Mouse (Mus musculus) kidney, postnatal 10 days (tissue): ENCODE measurements around the gene Irak3.
A peak's percentile ranks its signal among the peaks of the same experiment; 100 is the strongest.
"Not testable (repeated sequence)": the region's sequence is repeated elsewhere in the genome, so short reads cannot be mapped to it uniquely, and the experiment has no call there.

Experiments used
- DNase-seq: peaks from one replicate; pipeline ENCODE4 v3.0.0; 2021; ENCODE audit warnings: mixed read lengths

Gene Irak3

DNA sequence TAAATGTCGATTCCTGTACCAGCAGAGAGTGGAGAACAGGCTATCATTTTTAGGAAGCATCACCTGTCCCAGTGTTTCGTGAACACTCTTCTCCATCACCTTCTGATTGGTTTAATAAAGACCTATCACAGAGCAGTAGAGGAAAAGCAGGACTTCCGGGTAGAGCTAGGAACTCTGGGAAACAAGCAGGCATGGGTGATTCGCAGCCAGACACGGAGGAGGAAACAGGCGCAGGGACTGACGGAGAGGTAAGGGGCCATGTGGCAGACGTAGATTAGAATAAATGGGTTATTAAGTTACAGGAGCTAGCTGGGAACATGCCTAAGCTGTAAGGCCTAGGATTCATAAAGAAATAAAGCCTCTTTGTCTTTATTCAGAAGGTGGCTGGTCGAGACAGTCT lies 41.4 kb downstream of the Irak3 start:
- DNase-seq: no peak

DNA sequence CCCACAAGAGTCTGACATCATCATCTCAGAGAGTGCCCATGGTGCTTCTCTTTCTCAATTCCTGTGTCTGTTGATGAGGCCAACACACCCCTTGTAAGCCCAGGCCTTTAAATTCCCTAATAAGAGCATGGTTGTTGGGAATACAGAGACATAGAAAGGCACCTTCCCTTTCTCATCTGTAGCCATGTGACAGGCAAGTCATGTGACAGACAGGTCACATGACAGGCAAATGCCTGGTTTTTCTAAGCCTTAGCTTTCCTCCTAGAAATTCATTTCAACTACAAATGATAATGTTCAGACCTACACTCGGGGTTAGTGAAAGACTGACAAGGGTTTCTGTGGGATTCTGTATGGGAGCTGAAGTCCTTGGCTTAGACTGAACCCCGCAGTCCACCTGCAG lies 48.0 kb downstream of the Irak3 start:
- DNase-seq: no peak

DNA sequence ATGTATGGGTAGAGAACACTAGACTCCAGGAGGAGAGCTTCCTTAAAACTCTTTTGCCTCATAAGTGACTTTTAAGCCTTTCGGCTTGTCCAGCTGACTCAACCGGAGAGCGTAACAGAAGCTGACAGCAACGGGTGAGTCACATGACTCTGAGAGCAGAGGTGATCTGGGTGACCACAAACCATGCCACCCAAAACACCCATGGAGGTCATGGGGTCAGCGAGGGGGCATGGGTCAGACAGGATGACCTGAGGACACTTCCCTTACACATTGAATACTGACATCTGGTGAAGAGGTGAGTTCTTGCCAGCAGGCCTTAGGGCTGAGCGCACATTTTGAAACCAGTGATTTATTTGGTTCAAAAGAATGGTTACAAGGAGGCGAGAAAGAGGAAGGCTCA lies 50.3 kb downstream of the Irak3 start:
- no peak for DNase-seq

DNA sequence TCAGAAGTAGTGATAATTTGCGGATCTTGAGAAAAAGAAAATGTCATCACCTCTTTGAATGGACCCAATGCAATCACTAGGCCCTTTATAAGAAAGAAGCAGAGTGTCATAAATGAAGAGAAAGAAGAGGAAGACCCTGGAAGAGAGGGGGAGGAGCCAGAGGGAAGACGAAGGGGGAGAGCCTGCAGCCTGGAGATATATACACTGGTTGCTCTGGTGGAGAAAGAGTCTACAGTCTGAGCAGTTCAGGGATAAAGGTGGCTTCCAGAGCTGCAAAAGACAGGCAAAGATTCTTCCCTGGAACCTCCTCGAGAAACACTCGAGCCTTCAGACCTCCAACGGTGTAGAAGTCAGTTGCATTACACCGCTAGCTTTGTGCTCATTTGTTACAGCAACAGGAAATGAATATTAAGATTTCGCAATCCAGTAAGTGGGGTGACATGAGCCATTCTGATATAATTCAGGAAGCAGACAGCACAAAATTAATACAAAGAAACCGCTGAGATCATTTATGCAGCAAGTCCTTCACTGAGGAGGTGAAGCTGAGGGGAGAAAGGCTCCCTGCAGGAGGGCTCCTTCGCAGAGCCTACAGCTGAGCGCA lies 60.9 kb downstream of the Irak3 start:
- DNase-seq: no peak

DNA sequence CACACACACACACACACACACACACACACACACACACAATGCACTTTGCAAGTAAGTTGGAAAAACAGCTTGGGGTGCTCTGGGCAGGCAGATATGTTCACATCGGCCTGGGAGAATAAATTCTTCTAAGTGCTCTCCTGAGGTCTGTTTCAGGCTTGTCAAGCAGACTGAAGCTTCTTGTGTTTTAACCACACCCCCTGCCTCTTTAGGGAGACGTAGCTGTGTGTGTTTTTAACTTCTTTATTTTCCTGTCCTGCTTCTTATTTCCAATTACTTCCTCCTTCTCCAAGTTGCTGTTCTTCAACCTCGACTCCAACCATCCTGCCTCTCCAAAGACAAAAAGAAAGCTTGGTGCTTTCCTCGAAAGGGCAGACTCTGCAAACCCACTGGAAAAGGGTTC lies 61.7 kb downstream of the Irak3 start:
- DNase-seq: no peak

DNA sequence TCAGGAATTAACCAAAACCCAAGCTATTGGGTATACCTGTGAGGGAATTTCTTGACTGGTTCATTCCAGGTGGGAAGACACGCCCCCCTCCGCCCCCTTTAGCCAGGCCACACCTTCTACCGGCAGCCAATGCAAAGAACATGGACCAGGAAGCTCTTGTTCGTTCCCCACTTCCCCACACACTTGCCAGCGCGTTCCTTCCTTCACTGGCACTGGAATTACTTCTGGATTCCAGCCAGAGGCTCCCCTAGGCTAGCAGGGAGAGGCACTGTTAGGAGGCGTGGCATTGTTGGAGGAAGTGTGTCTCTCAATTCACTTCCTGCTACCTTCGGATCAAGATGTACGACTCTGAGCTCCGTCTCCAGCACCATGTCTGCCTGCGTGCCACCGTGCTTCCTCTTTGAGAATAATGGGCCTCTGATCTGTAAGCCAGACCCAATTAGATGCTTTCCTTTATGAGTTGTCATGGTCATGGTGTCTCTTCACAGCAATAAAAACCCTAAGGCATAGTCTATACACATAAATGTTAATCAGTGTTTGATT lies 65.8 kb downstream of the Irak3 start:
- DNase-seq: no peak

DNA sequence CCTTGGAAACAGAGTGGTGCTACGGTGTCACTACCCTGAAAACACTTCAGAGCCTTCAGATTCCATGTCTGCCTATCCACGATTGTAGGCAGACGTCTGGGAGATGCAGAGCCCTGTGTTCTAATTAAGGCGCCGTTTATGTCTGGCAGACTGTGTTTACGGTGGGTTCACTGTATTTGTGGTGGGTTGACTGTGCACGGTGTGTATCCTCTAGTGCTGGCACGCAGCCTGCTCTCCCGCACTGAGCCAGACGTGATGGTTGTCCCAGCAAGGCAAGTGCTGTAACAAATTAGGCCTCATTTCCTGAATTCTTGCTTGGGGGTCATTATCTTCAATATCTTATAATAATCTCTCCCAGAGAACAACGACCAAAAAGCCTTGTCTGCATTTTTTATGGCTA lies 68.2 kb downstream of the Irak3 start:
- DNase-seq: peak; percentile 12

DNA sequence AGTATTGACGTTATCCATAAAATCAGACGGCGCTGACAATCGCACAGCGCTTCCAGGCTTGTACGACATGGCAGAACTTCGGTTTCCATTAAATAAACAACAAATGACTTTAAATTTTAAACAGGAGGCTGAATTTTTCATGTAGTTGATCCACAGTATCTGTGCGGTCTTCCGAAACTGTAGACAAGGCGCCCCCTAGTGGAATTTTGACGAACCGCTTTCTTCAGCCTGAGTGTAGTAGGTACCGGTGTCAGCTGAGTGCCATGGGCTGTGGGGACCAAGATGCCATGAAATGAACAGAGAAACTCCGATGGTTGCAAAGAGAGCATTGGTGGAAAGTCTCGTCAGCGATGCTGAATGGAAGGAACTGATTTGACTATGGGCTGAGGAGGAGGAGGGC lies 71.3 kb downstream of the Irak3 start:
- DNase-seq: peak; percentile 65

DNA sequence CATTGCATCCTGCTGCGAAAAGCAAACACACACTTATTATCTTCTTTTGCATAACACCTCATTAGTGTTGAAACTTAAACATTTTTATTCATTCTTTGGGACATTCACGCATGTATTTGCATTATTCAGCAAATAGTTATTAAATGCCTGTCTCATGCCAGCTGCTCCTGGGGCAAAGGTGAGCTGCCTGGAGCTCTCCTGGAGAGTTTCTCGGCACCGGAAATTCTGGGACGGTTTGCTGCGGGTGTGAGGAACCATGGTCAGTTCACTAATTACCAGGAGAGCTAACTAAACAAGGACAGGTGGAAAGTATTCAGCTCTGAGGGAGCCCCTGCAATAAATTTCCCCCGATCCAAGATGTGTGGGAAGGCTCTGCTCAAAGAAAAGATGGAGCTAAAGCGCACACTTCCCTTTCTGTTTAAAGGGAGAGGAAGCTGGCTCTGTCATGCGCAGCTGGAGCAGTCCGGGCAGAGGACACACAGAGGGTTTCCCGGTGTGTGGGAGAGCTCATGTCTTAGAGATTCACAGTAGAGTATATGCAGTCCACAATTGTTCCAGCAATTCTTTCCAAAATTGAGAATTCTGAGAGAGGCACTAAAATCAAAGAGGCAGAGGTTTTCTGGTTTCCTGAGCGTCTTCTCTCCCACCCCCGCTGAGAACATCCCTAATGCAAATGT lies 73.2 kb downstream of the Irak3 start:
- DNase-seq: peak; percentile 44

DNA sequence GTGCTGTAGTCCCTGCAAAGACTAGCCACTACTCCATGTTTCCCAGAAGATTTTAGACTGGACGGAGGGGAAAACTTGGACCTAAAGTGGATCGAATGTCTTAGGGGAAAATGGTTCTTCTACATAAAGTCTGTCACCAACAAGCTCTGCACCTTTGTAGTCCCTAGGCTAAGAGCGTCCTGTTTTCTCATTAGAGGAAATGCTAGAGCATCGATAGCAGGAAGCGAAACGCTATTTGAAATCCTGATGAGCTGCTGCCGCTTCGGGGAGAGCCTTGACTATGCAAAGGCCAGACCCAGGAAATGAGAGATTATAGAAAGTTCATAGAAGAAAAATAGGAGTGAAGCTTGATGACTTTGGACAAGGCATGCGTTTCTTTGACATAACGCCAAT lies 76.5 kb downstream of the Irak3 start:
- DNase-seq: no peak

DNA sequence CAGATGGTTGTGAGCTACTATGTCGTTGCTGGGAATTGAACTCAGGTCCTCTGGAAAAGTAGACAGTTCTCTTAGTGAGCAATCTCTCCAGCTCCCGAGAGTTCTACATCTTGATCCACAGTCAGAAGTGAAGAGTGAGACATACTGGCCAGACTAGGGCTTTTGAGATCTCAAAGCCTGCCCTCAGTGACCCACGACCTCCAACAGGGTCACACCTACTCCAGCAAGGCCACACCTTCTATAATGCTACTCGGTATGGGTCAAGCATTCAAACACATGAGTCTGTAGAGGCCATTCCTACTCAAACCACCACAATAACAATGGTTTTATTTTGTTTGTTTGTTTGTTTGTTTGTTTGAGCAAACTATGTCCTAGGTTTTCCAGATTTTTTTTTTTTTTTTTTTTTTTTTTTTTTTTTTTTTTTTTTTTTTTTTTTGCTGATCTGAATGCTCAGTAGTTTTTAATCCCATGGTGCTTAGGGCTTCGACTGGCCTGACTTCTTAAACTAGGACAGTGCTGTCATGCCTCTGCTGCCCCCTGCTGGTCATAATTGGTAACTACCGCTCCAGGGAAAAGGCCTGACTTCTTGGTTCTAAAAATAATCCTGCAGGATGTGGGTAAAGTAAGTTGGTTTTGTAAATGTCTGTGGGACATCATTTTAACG lies 77.0 kb downstream of the Irak3 start:
- peak; percentile 89 for DNase-seq

DNA sequence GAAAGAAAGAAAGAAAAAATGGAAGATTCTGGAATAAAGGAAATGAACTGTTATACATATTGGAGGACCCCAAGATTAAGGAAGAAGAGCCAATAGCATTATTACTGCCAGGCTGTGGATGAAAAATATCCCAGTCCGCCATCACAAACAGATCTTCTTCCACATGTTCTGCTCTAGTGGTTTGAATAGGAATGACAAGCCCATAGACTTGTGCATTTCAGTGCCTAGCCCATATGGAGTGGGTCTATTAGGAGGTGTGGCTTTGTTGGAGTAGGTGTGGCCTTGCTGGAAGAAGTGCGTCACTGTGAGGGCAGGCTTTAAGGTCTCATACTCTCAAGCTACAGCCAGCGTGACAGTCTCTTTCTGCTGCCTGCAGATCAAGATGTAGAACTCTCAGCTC lies 78.2 kb downstream of the Irak3 start:
- no peak for DNase-seq

DNA sequence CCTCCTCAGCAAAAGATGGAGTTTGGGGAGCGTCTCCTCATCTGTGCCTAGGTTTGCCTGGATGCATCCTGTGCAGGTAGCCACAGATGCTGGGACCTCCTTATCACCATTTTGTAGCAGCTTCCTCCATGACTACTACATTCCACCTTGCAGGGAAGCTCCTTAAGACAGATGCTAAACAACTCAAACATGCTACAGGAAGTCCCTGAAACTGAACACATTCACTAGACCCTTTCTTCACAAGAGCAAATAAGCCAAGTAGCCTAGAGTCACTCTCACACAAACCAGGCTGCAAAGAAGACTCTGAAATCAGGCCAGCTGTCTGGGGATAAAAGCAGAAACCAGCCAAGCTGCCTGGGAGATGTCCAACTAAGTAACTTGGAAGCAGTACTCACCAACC lies 86.7 kb downstream of the Irak3 start:
- no peak for DNase-seq

DNA sequence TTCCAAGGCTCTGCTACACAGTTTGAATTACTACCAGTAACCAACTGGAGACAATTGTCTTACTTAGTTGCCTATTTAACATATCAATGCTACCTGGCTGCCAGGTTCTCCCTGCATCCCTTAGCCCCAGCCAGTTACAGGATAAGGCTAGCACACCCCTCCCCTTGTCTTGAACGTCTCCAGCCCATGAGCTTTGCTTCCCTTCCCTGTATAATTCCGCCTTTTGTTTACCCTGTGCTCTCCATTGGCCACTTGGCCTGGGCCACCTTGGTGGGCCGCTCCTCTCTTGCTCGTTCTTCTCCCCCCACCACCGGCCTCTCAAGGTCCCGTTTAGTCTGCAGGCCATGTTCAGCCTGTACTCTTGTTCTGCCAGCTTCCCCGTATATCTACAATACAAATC lies 87.4 kb downstream of the Irak3 start:
- DNase-seq: no peak

DNA sequence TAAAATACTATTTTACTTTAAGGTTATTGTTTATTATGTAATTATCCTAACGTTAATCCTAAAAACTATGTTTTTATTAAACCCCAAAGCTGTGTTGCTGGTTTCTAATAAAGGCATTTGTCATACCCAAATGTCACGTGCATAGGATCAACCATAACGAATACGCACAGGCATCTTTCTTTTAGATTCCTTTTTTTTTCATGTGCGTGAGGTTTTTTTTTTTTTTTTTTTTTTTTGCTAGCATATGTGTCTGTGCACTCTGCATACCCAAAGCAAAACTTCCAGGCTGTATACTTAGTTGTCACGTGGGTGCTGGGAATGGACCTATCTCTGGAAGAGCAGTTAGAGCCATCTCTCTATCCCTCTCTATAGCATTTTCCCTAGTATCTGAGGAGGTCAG lies 88.0 kb downstream of the Irak3 start:
- DNase-seq: no peak

DNA sequence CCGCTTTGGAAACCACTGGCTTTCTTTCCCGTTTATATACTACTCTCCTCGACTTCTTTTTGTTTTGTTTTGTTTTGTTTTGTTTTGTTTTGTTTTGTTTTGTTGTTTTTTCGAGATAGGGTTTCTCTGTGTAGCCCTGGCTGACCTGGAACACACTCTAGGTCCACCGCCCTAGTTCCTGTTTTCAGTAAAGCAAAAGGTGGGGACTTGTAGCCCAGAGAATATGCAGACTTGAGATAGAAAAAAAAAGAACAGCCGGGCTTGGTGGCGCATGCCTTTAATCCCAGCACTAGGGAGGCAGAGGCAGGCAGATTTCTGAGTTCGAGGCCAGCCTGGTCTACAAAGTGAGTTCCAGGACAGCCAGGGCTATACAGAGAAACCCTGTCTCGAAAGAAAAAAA lies 88.4 kb downstream of the Irak3 start:
- not testable (repeated sequence) for DNase-seq

DNA sequence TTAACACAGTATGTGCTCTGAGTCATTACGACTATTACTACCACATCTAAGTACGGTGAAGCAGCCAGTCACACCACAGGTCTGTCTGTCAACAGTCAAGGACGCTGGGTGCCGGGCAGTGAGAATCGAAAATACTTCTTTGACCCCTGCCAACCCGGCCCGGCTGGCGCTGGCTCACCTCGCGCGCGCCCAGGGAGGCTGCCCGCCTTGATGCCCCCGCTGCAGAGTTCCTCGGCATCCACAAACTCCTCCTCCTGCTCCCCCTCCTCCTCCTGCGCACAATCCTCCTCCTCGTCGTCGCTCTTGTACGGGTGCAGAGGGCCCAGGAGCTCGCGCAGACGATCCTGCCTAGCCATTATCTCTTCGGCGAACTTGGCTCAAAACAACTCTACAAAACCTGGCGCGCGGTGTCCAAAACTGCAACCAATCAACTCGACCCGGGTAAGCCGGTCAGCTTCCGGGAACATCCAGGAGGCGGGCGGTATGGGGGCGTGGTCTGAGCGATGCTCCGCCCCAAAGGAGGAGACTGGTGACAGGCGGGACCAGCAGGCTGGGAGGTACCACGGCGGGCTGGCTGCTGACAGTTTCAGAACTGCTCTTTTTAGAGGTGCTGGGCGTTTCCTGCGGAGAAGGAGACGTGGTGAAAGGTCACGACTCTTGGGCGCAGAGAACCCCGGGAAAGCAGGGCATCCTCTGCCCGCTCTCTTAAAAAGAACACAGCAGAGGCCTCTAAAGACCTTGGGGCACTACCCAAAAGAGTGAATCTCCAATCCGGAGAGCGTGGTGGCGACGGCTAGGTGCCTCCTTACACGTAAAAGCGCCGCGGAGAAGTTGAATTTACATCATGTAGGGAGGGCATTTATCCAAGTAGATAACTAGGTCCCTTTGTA lies 89.2 kb downstream of the Irak3 start, which contains the start of gene Helb:
Gene Helb (minus strand): TSS at position 481 of the 890 bp plus-strand sequence.
- peak; percentile 98 for DNase-seq

DNA sequence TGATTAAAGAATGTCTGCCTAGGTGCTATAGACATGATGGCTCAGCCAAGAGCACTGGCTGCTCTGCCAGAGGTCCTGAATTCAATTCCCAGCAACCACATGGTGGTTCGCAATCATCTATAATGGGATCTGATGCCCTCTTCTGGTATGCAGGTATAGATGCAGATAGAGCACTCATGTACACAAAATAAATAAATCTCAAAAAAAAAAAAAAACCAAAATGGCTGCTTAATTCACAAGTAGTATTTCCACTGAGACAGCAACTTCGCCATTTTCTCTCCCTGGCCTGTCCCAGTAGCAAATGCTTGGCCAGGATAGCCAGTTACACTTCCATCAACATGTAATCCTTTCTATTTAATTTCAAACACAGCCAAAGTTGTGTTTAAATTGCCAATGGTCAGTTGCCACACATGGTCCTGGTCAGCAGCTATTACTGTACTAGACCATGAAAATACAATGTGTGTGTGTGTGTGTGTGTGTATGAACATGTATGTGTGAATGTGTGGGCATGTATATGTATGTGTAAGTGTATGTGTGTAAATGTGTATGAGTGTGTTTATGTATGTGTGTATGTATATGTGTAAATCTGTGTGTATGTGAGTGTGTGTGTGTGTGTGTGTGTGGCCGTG lies 90.1 kb downstream of the Irak3 start:
- no peak for DNase-seq

DNA sequence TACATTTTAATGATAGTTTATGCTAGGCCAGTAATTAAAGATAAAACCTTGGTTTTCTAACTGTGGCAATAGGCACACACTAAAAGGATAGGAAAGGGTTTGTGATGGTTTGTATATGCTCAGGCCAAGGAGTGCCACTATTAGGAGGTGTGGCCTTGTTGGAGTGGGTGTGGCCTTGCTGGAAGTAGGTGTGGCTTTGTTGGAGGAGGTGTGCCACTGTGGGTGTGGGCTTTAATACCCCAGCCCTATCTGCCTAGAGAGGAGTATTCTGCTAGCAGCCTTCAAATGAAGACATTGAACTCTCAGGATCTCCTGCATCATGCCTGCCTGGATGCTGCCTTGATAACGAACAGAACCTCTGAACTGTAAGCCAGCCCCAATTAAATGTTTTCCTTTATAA lies 101.1 kb downstream of the Irak3 start:
- no peak for DNase-seq

DNA sequence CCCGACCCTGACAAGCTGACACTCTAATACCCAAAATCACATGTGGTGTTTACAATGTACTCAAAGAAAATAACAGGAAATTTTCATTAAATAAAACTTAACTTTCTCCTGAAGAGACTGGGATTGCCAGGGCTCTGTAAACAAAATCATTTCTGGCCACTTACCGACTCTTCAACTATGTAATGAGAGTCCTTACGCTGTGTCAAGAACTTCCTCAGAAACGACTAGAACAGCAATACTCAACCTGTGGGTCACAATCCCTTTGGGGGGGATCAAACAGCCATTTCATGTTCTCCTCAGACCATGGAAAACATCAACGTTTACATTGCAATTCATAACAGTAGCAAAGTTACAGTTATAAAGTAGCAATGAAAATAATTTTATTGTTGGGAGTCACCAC lies 104.4 kb downstream of the Irak3 start:
- DNase-seq: no peak

DNA sequence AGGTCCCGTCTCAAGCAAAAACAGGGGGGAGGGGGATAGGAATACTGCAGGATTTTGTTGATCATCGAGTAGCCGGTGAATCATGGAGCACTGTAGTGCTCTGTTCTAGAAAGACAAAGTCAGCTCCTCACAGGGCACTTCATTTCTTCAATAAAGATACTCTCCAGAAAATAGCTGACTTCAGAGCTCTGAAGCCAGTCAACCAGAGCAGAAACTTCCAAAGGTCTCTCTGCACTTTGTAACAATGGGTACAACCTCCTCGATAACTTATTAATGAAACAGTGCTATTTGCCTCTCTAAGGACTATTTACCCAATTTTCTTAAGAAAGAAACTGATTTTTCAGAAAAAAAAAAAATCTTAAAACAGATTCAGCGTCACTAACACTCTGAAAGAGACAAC lies 106.2 kb downstream of the Irak3 start:
- no peak for DNase-seq

DNA sequence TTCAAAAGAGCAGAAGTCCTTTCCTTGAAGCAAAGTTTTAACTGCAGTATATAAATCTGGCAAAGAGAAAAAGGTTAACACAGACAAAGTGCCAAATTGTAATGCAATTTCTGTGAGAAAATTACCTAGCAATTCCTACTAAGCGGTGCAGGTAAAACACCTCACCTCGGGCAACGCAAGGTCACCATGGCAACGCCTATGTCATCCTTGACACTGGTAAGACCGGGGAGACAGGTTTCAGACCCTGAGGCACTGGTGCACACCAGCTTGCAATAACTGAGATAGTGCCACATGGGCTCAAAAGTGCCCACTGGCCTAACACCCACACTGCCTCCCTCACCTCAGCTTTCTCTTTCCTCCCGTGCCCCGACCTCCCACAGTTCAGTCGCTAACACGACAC lies 106.8 kb downstream of the Irak3 start:
- no peak for DNase-seq

DNA sequence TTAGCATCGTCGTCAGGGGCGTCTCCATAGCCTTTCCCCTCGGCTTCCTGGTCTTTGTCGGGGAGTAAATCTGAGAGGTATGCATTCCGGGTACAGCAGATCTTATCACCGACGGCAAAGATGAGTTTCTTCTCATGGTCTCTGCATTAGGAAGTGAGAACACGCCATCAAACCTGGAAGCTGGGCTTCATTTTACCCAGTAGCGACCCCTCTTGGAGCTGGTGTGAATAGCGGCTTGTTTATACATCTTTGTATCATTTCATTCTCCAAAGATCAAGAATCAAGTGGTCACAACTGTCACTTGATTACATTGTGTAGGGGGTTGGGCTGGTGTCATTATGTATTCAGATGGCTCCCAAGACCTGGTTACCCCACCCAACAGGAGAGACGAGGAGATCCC lies 109.4 kb downstream of the Irak3 start:
- DNase-seq: no peak
